Mouse (Mus musculus) heart, embryonic 13.5 days (tissue): Measurements from ENCODE around the gene Ntn4. TPM values are rescaled to one million over a fixed set of nuclear protein-coding genes. Genes with fewer than 3 reads are reported as not detected.

Source experiments
- ATAC-seq: fragments of 200-750 bp; cut with Nextera tagmentation; 2 replicates; pipeline ENCODE4 v1.8.0; 2017; ENCODE audit warnings: moderate TSS enrichment; ENCODE audit not compliant: insufficient number of reproducible peaks, low FRiP score, low TSS enrichment; ENCODE audit errors: extremely low read depth
- H3K27ac ChIP-seq: fragments of 300-500 bp; sonication (generic); replicated peaks from 2 replicates; pipeline ENCODE4 v1.5.1; 2015; ENCODE audit warnings: moderate library complexity, mild to moderate bottlenecking, inconsistent platforms
- H3K27me3 ChIP-seq: fragments of 300-500 bp; sonication (generic); replicated peaks from 2 replicates; pipeline ENCODE4 v1.6.1; 2015; ENCODE audit warnings: mild to moderate bottlenecking, inconsistent platforms
- H3K36me3 ChIP-seq: fragments of 300-500 bp; sonication (generic); 2 replicates; pipeline ENCODE4 v1.6.1; 2015; ENCODE audit warnings: mild to moderate bottlenecking, inconsistent platforms
- H3K4me1 ChIP-seq: fragments of 300-500 bp; sonication (generic); 2 replicates; pipeline ENCODE4 v1.6.1; 2015; ENCODE audit warnings: inconsistent platforms
- H3K4me2 ChIP-seq: fragments of 300-500 bp; sonication (generic); 2 replicates; pipeline ENCODE4 v1.6.1; 2015; ENCODE audit warnings: inconsistent platforms, mild to moderate bottlenecking, moderate library complexity
- H3K4me3 ChIP-seq: fragments of 300-500 bp; sonication (generic); 2 replicates; pipeline ENCODE4 v1.5.1; 2015; ENCODE audit warnings: moderate library complexity, mild to moderate bottlenecking, inconsistent platforms
- H3K9ac ChIP-seq: fragments of 300-500 bp; sonication (generic); 2 replicates; pipeline ENCODE4 v1.6.1; 2015; ENCODE audit warnings: inconsistent platforms, mild to moderate bottlenecking, moderate library complexity
- H3K9me3 ChIP-seq: fragments of 300-500 bp; sonication (generic); 2 replicates; pipeline ENCODE4 v1.6.1; 2016; ENCODE audit warnings: inconsistent platforms
- WGBS: fragments of 180-500 bp; shearing (Covaris S2); methylation state at CpG from one replicate; pipeline ENCODE4 v1.1.7; 2015; ENCODE audit warnings: mixed read lengths; 5-methylcytosine and 5-hydroxymethylcytosine counted together
- polyA plus RNA-seq: library from polyadenylated mRNA; unstranded; fragments of >200 nt; fragmentation: Nextera tagmentation; extraction: Ambion mirVana; gene quantifications from 2 replicates; pipeline ENCODE4 v1.2.1, GENCODE M21; 2015

Ntn4 gene
- polyA plus RNA-seq, 1 experiment from 2014 or later, result 1.3 TPM

DNA sequence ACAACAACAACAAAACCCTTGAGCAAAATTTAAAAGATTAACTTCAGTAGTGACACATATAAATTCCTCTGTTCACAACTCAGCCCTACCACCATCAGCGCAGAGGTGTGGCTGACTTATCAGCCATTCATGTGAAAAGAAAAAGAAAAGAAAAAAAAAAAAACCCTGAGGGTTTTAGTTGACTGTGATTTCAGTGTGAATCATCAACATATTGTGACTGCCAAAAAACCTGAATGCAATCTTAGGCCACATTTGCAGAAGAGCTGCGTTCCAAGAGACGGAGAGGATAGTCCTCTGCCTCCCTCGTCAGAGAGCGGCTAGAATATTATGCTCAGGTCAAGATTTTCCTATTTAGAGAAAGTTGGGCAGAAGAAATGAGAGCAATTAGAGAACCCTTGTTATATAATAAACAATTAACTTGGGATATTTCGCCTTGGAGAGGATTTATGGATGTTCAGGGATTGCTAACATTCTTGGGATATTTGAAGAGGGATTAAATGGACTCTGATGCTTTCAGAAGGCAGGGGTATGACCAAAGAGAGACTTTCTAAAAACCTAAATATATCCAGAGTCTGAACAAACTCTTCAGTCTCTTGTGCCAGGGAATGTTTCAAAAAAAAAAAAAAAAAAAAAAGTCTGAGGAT lies 21.0 kb downstream of the Ntn4 start:
- Histone ChIP-seq H3K4me1 (peaks cover 24% of the 10 kb centered on the region), H3K36me3 (no peaks in the 10 kb centered on the region), H3K9ac (no peak overlapping the region), H3K4me3 (no peak overlapping the region), H3K4me2 (no peak overlapping the region), H3K27ac (no peak overlapping the region), H3K9me3 (no peaks in the 10 kb centered on the region), H3K27me3 (peaks cover 20% of the 10 kb centered on the region)
- ATAC-seq, result no peak
- 80% methylated on average over 6 of the region's 6 CpGs for WGBS

DNA sequence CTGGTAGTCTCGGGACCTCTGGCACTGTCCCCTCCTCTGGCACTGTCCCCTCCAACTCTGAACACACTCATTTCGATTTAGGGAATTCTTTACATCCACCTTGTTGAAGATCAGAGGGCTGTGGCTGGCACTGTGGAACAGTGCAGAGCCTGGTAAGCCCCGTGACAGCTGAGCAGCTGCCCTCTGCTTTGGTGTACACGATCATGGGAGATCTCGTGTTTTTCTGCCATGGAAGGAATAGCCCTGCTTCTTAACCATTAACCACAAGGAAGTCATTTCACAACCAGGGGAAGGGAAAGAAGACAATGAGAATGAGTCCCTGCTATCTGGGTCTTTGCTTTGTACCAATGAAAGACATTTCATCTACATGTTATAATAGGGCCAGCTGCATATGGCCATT lies 21.5 kb downstream of the Ntn4 start:
- no peak overlapping the region for H3K4me2 ChIP-seq
- H3K36me3 ChIP-seq, result no peaks in the 10 kb centered on the region
- H3K27me3 ChIP-seq, result peaks cover 18% of the 10 kb centered on the region
- H3K4me1 ChIP-seq, result peaks cover 29% of the 10 kb centered on the region
- 67% methylated on average over 5 of the region's 5 CpGs for WGBS
- no peak overlapping the region for H3K4me3 ChIP-seq
- ATAC-seq, result no peak
- H3K9ac ChIP-seq, result no peak overlapping the region
- H3K9me3 ChIP-seq, result no peaks in the 10 kb centered on the region
- 0 out of 2 replicates have a peak overlapping the region, but pooled peaks have one; percentile 12 for H3K27ac ChIP-seq

DNA sequence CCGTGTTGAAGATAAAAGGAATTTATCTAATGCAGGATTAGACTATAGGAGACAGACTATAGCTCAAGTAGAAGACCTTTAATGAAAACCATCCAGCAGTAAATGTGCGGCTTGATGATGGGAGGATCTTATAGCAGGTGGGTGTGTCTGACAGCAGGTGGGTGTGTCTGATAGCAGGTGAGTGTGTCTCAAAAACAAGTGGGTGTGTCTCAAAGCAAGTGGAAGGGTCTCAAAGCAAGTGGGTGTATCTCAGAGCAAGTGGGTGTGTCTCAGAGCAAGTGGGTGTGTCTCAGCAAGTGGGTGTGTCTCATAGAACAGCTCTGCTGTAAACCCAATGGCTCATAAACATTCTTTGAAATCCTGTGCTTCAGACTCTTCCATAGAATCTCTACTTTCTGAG lies 25.7 kb downstream of the Ntn4 start:
- 67% methylated on average over 2 of the region's 2 CpGs for WGBS
- H3K4me3 ChIP-seq, result no peak overlapping the region
- H3K4me2 ChIP-seq, result no peak overlapping the region
- H3K36me3 ChIP-seq, result no peaks in the 10 kb centered on the region
- no peaks in the 10 kb centered on the region for H3K27me3 ChIP-seq
- ATAC-seq, result peak; percentile 19; the same call in 1 of the 2 replicates
- H3K9ac ChIP-seq, result no peak overlapping the region
- no peaks in the 10 kb centered on the region for H3K9me3 ChIP-seq
- H3K4me1 ChIP-seq, result peaks cover 38% of the 10 kb centered on the region
- no peak overlapping the region for H3K27ac ChIP-seq

DNA sequence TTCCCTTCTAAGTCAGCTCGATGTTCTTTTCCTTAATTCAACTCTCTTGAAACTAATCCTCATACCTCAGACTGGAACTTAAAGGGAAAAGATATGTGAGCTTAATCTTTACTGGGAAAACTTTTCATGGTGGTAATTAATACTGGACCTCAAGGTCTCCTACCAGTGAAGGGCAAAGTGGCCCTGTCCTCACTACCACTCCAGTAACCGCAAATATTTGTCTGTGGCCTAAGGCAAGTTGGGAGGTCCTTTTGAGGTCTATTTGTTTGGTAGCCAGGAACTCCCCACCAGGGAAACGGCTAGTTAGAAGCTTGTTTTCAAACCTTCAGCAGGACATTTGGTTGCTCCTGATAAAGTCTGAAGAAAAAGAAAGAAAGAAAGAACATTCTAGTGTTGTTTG lies 26.5 kb downstream of the Ntn4 start:
- Histone ChIP-seq H3K4me3 (no peak overlapping the region), H3K9ac (no peak overlapping the region), H3K4me2 (no peak overlapping the region), H3K27ac (no peak overlapping the region), H3K9me3 (no peaks in the 10 kb centered on the region), H3K4me1 (peaks cover 30% of the 10 kb centered on the region), H3K36me3 (no peaks in the 10 kb centered on the region), H3K27me3 (peaks cover 4% of the 10 kb centered on the region; the same call in 1 of the 2 replicates)
- ATAC-seq, result no peak
- 52% methylated on average over 3 of the region's 3 CpGs for WGBS

DNA sequence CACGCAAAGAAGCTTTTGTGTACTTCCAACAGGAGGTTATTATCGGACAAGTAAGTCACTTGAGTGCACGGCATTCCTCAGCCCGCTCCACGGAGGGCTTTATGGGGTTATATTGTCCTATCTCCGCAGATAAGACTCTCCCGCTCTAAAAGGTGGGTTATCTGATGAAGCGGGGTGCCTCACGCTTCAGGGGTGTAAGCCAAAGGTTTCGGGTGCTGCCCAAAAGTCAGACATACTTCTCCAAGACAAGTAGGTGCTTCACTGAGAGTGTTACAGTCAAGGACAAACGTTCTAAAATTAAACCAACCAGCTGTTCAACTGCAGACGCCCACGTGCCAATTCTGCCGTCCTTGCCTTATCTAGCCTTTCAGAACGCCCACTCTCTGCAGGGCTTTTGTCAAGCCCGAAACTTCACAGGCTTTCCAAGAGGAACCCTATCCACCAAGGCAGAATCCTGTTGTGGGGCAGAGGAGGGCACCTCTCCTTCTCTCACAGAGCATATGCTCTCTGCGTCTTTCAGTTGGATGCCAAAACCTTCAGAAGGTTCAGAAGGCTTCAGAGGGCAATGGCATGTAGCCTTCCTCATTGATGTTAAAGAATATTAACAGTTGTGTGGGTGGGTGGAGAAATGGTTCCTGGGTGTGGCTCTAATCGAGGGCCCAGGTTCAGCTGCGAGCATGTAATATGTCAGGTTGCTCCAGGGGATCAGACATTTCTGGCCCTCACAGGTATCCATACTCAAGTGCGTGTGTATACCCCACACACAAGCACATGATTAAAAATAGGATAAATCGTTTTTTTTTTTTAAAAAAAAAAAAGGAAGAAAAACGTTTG lies 32.4 kb downstream of the Ntn4 start:
- peak overlapping the region; percentile 67 for H3K4me2 ChIP-seq
- peaks cover 3% of the 10 kb centered on the region; the same call in 1 of the 2 replicates for H3K9me3 ChIP-seq
- peak overlapping the region; percentile 81 for H3K27ac ChIP-seq
- peaks cover 21% of the 10 kb centered on the region for H3K4me1 ChIP-seq
- peak overlapping the region; percentile 53 for H3K9ac ChIP-seq
- WGBS, result 37% methylated on average over 22 of the region's 22 CpGs
- H3K36me3 ChIP-seq, result peaks cover 4% of the 10 kb centered on the region; the same call in 1 of the 2 replicates
- H3K4me3 ChIP-seq, result peak overlapping the region; percentile 39
- ATAC-seq, result no peak; the same call in 1 of the 2 replicates
- H3K27me3 ChIP-seq, result peaks cover 4% of the 10 kb centered on the region; the same call in 1 of the 2 replicates

DNA sequence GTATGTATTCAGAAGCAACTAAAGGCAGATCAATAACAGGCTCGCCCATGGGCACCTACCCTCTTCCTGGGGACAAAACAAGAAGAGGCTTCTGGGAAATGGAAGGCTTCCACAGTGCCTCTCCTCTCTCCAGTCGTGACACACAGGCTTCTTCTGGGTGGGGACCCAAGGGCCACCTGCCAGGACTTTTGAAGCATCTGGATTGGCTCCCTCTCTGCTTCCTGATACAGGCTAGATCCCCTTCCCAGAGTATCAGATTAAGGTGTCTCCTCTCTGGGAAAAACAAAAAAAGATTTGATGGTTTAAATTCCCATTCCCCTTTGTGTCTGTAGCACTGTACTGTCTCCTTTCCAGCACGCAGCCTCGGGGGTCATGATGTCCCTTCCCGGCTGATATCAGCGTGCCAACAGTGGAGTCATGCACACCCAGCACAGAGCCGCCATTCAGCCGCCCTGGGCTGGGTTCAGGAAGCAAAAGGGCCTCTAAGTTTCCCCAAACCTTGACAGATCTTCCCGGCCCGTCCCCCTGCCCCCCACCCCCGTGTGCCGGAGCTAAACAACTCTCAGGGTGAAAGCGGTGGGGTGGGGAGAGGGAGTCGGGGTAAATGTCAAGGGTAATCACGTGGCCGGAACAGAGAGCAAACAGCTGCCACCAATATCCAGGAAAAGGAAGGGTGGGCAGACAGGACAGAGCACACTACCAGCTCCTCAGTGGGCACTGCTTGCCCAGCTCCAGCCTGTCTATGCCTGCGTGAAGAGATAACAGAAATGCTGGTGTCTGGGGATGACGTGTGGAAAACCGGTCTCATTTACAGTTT lies 38.9 kb downstream of the Ntn4 start:
- Histone ChIP-seq H3K9me3 (peaks cover 3% of the 10 kb centered on the region; the same call in 1 of the 2 replicates), H3K27me3 (no peaks in the 10 kb centered on the region), H3K27ac (peak overlapping the region; percentile 61), H3K4me3 (peak overlapping the region; percentile 33), H3K4me1 (peaks cover 24% of the 10 kb centered on the region), H3K36me3 (peaks cover 7% of the 10 kb centered on the region; the same call in 1 of the 2 replicates), H3K9ac (peak overlapping the region; percentile 70), H3K4me2 (peak overlapping the region; percentile 67)
- peak; percentile 54; the same call in 1 of the 2 replicates for ATAC-seq
- WGBS, result 25% methylated on average over 19 of the region's 19 CpGs

DNA sequence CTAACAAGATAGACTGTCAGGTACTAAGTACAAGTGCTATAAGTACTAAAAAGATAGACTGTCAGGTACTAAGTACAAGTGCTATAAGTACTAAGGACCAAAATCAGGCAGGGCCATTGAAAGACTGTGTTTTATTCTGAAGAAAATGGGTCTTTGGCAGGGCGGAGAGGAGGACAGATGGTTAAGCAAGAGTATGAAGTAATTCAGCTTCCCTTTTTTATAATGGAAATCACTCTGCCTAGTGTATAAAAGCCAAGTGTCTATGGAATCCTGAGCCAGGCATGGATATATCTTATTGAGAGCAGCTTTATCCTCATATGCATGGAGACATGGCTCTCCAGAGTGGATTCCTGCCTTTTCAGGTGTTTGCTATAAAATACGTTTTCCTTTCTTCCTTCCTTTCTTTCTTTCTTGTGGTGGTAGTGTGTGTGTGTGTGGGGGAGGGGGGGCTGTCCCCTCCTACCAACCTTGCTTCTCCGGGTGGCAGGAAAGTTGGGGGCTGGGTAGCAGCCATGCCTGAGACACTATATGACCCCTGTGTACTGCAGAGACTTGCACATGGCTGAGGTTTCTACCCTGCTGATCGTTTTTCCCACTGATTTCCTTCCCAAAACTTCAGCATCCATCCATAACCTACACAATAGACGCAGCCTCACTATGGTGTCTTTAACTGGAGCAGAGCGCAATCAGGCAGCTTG lies 40.3 kb downstream of the Ntn4 start:
- H3K4me1 ChIP-seq, result peaks cover 24% of the 10 kb centered on the region
- no peaks in the 10 kb centered on the region for H3K27me3 ChIP-seq
- 75% methylated on average over 6 of the region's 6 CpGs for WGBS
- no peak overlapping the region for H3K4me2 ChIP-seq
- H3K9me3 ChIP-seq, result no peaks in the 10 kb centered on the region
- no peak for ATAC-seq
- no peak overlapping the region for H3K9ac ChIP-seq
- H3K4me3 ChIP-seq, result no peak overlapping the region
- 0 out of 2 replicates have a peak, but pooled peaks cover 4% of the 10 kb centered on the region for H3K36me3 ChIP-seq
- no peak overlapping the region for H3K27ac ChIP-seq

DNA sequence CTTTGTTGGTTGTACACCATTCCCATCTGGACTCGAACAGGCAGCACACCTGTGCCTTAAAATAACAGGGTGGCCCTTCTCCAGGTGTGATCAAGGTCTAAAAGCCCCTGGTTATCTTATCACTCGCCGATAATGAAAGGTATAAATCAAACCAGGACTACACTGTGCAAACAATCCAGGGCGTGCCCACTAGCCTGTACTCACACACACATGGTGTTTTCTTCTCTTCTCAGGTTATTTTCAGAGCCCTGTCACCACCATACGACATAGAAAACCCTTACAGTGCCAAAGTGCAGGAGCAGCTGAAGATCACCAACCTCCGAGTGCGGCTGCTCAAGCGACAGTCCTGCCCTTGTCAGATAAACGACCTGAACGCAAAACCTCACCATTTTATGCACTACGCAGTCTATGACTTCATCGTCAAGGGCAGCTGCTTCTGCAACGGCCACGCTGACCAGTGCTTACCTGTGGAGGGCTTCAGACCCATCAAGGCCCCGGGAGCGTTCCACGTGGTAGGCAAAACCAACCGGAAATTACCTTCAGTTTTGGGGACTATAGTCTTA lies 41.8 kb downstream of the Ntn4 start:
- no peaks in the 10 kb centered on the region for H3K9me3 ChIP-seq
- 66% methylated on average over 18 of the region's 18 CpGs for WGBS
- no peak for ATAC-seq
- H3K9ac ChIP-seq, result no peak overlapping the region
- 0 out of 2 replicates have a peak, but pooled peaks cover 4% of the 10 kb centered on the region for H3K36me3 ChIP-seq
- no peak overlapping the region for H3K4me3 ChIP-seq
- H3K27ac ChIP-seq, result no peak overlapping the region
- H3K27me3 ChIP-seq, result no peaks in the 10 kb centered on the region
- no peak overlapping the region for H3K4me2 ChIP-seq
- peaks cover 24% of the 10 kb centered on the region for H3K4me1 ChIP-seq

DNA sequence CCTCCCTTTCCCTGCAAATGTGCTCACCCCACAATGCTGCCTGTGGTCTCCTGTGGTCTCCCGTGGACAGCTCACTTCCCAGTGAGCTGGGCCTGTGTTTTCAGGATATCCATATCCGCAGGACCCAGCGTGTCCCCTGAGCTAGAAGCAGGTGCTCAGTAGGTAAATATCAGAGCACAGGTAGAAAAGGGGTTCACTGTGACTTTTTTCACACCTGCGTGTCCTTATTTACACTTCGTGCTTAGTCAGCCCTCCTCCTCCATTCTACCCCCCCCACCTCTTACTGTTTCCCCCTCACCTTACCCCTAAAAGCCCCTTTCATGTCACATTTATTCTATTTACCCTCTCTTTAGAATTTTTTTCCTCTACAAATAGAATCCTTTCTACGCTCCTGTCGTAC lies 42.7 kb downstream of the Ntn4 start:
- Histone ChIP-seq H3K27ac (no peak overlapping the region), H3K9ac (no peak overlapping the region), H3K4me3 (no peak overlapping the region), H3K9me3 (no peaks in the 10 kb centered on the region), H3K4me2 (no peak overlapping the region), H3K27me3 (no peaks in the 10 kb centered on the region), H3K4me1 (peaks cover 24% of the 10 kb centered on the region), H3K36me3 (0 out of 2 replicates have a peak, but pooled peaks cover 4% of the 10 kb centered on the region)
- 84% methylated on average over 7 of the region's 7 CpGs for WGBS
- no peak for ATAC-seq

DNA sequence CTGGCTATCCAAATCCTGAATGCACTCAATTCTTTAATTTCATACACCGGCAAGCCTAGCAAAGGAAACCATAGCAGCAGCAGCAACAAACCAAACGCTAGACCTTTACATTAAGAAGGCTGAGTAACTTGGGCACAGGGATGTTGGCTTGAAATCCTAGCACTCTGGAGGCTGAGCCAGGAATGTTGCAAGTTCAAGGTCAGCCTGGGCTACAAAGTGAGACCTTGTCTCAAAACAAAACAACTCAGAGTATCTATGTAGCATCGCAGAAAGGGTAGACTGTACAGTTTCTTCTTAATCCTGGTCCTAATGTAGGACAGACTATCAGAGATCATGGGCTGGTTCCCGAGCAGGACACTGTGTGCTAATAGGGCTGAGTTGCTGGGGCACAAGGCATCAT lies 43.4 kb downstream of the Ntn4 start:
- Histone ChIP-seq H3K4me3 (no peak overlapping the region), H3K27ac (no peak overlapping the region)
- WGBS, result 89% methylated on average over 4 of the region's 4 CpGs

More for the DNA sequence above, 43.4 kb downstream of the Ntn4 start:
- no peak overlapping the region for H3K4me2 ChIP-seq
- no peak overlapping the region for H3K9ac ChIP-seq
- H3K27me3 ChIP-seq, result no peaks in the 10 kb centered on the region
- 0 out of 2 replicates have a peak, but pooled peaks cover 4% of the 10 kb centered on the region for H3K36me3 ChIP-seq
- no peak for ATAC-seq
- peaks cover 23% of the 10 kb centered on the region for H3K4me1 ChIP-seq
- no peaks in the 10 kb centered on the region for H3K9me3 ChIP-seq
